In the genomic region with DNA sequence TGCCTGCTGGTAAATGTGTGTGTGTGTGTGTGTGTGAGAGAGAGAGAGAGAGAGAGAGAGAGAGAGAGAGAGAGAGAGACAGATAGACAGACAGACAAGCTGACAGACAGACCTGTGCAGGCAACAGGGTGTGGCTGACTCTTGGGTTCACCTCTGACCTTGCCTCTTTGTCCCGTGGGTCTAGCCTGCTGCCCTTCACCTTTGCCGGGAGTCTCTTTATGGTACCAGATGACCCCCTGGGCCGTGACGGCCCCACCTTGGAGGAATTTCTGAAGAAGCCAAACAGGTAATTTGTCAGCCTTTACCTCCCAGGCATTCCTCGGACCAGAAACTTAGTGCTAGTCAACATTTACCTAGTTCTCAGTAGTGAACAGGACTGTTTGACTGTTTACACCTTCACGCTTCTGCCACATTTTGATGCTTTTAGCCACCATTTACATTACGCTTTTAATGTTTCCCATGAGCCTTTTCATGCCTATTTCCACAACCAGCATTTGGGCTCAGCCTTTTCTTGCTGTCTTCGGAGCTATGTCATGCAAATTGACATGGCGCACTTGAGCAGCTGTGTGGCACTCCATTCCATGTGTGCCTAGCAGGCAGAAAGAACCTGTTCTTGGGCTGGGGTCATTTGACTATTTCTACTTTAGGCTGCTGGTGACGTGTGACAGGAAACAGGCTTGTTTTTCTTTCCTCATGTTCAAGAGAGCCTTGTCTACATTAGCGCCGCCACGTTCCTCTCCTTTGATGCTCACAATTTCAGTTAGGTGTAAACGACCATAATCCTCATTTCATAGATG, we compare ENCODE assay signal across 27 mouse cellular contexts. TPM values are rescaled to one million over a fixed set of nuclear protein-coding genes. Genes with fewer than 3 reads are reported as not detected.
A peak's percentile ranks its signal among the peaks of the same experiment; 100 is the strongest.
DNase-seq lines count a peak whose midpoint lies in the region; ATAC-seq and TF ChIP-seq lines count a peak whose summit lies in the region.
"Had no signal": no experiment of that assay in that cellular context is flagged by ENCODE, and none has a peak within 500 bp of the region (broad histone marks: within the 10 kb centered on the region; RNA-seq: fewer than 3 reads in every experiment).

No protein-coding gene starts in this region.

- H3K36me3 ChIP-seq in midbrain, embryonic 11.5 days (ENCODE audit: control insufficient read depth, insufficient read depth, low read length) = peaks cover 35% of the 10 kb centered on the region
- peaks cover 42% of the 10 kb centered on the region for H3K36me3 ChIP-seq in midbrain, embryonic 16.5 days (ENCODE audit: control insufficient read depth, insufficient read depth, low read length)
- H3K36me3 ChIP-seq in kidney, adult 2 months (ENCODE audit: control insufficient read depth, insufficient read depth, low read length) = no peaks in the 10 kb centered on the region

- TF ChIP-seq POLR2A in kidney, adult 2 months (IDR thresholded peaks at IDR 0.05; ENCODE audit: low read depth, low read length) = no peak

- no peaks in the 10 kb centered on the region for H3K9me3 ChIP-seq in midbrain, embryonic 11.5 days (ENCODE audit: control insufficient read depth, low read length)
- no peaks in the 10 kb centered on the region for H3K9me3 ChIP-seq in midbrain, embryonic 16.5 days (replicated peaks; ENCODE audit: control insufficient read depth, low read length, poor library complexity, severe bottlenecking)
- H3K9me3 ChIP-seq: embryonic facial prominence, embryonic 12.5 days; embryonic facial prominence, embryonic 15.5 days; forebrain, embryonic 12.5 days; heart, embryonic 10.5 days; hindbrain, embryonic 13.5 days had no signal

- no peak for ATAC-seq in midbrain, embryonic 11.5 days (ENCODE audit: low FRiP score)
- no peak for ATAC-seq in midbrain, embryonic 16.5 days
- ATAC-seq: forebrain, embryonic 16.5 days; hindbrain, postnatal 0 days; inflammation-experienced regulatory T-cells, adult 6 months; intestine, embryonic 16.5 days had no signal

- no peak overlapping the region for H3K4me3 ChIP-seq in midbrain, embryonic 11.5 days (ENCODE audit: low read depth, low read length)
- H3K4me3 ChIP-seq in midbrain, embryonic 16.5 days (ENCODE audit: low read depth, low read length) = no peak overlapping the region
- no peak overlapping the region for H3K4me3 ChIP-seq in kidney, adult 2 months (ENCODE audit: insufficient read depth, low read depth, low read length)
- H3K4me3 ChIP-seq: embryonic facial prominence, embryonic 12.5 days; embryonic facial prominence, embryonic 15.5 days; forebrain, embryonic 12.5 days; heart, adult 2 months; heart, embryonic 10.5 days; hindbrain, embryonic 13.5 days had no signal

- DNase-seq in cerebellum, adult 9-10 months = peak; percentile 8
- DNase-seq in cerebellum, adult 18-20 months = no peak
- peak; percentile 17 for DNase-seq in midbrain, embryonic 11.5 days (ENCODE audit: low spot score, missing footprints)
- DNase-seq in ES-CJ7 (ENCODE audit: low read depth, low spot score) (peak; percentile 78), ZHBTc4 (ENCODE audit: low read depth, low spot score) (peak; percentile 80)
- no peak for DNase-seq in kidney, adult 2 months
- DNase-seq in ovary, postnatal 36 days (ENCODE audit: low spot score) = no peak
- DNase-seq: adrenal gland, adult 2 months; adrenal gland, postnatal 25 days; B cell, adult 2 months; cerebellum, adult 11-12 months; cerebellum, adult 9-11 months; cerebellum, postnatal 25 days; gastrocnemius, postnatal 10 days; gastrocnemius, postnatal 36 days; heart, adult 2 months; kidney, adult 18-20 months had no signal

- 91% methylated on average over 14 of the region's 14 CpGs for WGBS in midbrain, embryonic 11.5 days
- WGBS in midbrain, embryonic 16.5 days = 90% methylated on average over 14 of the region's 14 CpGs
- WGBS in kidney, adult 2 months = 85% methylated on average over 14 of the region's 14 CpGs

- H3K4me1 ChIP-seq in midbrain, embryonic 11.5 days (ENCODE audit: control insufficient read depth, insufficient read depth, low read length) = no peaks in the 10 kb centered on the region
- peaks cover 2% of the 10 kb centered on the region; the same call in 1 of the 2 replicates for H3K4me1 ChIP-seq in midbrain, embryonic 16.5 days (ENCODE audit: control insufficient read depth, insufficient read depth, low read length)
- no peaks in the 10 kb centered on the region for H3K4me1 ChIP-seq in kidney, adult 2 months (ENCODE audit: control insufficient read depth, insufficient read depth, low read length)

- H3K4me2 ChIP-seq in midbrain, embryonic 11.5 days = no peak overlapping the region
- H3K4me2 ChIP-seq in midbrain, embryonic 16.5 days (ENCODE audit: low read length) = no peak overlapping the region
- H3K4me2 ChIP-seq: embryonic facial prominence, embryonic 12.5 days; embryonic facial prominence, embryonic 15.5 days; forebrain, embryonic 12.5 days; hindbrain, embryonic 13.5 days had no signal

- H3K27ac ChIP-seq in midbrain, embryonic 11.5 days (ENCODE audit: low read depth, low read length) = no peak overlapping the region
- no peak overlapping the region for H3K27ac ChIP-seq in midbrain, embryonic 16.5 days (ENCODE audit: low read length)
- H3K27ac ChIP-seq in kidney, adult 2 months (ENCODE audit: insufficient read depth, low read depth, low read length) = no peak overlapping the region
- H3K27ac ChIP-seq: embryonic facial prominence, embryonic 12.5 days; embryonic facial prominence, embryonic 15.5 days; forebrain, embryonic 12.5 days; heart, adult 2 months; heart, embryonic 10.5 days; hindbrain, embryonic 13.5 days; hindbrain, postnatal 0 days had no signal

- no peaks in the 10 kb centered on the region for H3K27me3 ChIP-seq in midbrain, embryonic 11.5 days (ENCODE audit: control insufficient read depth, insufficient read depth, low read length)
- H3K27me3 ChIP-seq in midbrain, embryonic 16.5 days (ENCODE audit: control insufficient read depth, insufficient read depth, low read depth, low read length) = no peaks in the 10 kb centered on the region
- H3K27me3 ChIP-seq in kidney, adult 2 months (replicated peaks; ENCODE audit: control insufficient read depth, insufficient read depth, low read length) = no peaks in the 10 kb centered on the region
- H3K27me3 ChIP-seq: embryonic facial prominence, embryonic 12.5 days; embryonic facial prominence, embryonic 15.5 days; forebrain, embryonic 12.5 days; hindbrain, embryonic 13.5 days had no signal

- no peak for TF ChIP-seq CTCF in kidney, adult 2 months (conservative IDR thresholded peaks at IDR 0.05; ENCODE audit: insufficient read depth, insufficient read length, low read depth, low read length)

- H3K9ac ChIP-seq in midbrain, embryonic 11.5 days (ENCODE audit: low read length) = no peak overlapping the region
- no peak overlapping the region for H3K9ac ChIP-seq in midbrain, embryonic 16.5 days (ENCODE audit: low read depth, low read length)
- H3K9ac ChIP-seq: embryonic facial prominence, embryonic 12.5 days; embryonic facial prominence, embryonic 15.5 days; forebrain, embryonic 12.5 days; hindbrain, embryonic 13.5 days had no signal

RNA-seq across cellular contexts. Expression of a gene that starts 14.6 kb away (rescaled TPM):
- 10.7 and 12.0 TPM in 2 replicates for polyA plus RNA-seq in midbrain, embryonic 11.5 days (2014; fragmentation: Nextera tagmentation; extraction: Ambion mirVana)
- 11.0 and 11.9 TPM in 2 replicates for polyA plus RNA-seq in midbrain, embryonic 16.5 days (2015; fragmentation: Nextera tagmentation; extraction: Ambion mirVana)
- polyA plus RNA-seq in kidney, adult 2 months (2012; rRNA removed) = 6.6 and 7.6 TPM in 2 replicates

RNA-seq across cellular contexts. Expression of a gene that starts 15.8 kb away (rescaled TPM):
- polyA plus RNA-seq in midbrain, embryonic 11.5 days (2014; fragmentation: Nextera tagmentation; extraction: Ambion mirVana) = 0.03 and 0.23 TPM in 2 replicates
- 0.15 and 0.20 TPM in 2 replicates for polyA plus RNA-seq in midbrain, embryonic 16.5 days (2015; fragmentation: Nextera tagmentation; extraction: Ambion mirVana)
- 0.08 and 0.13 TPM in 2 replicates for polyA plus RNA-seq in kidney, adult 2 months (2012; rRNA removed)

RNA-seq across cellular contexts. Expression of a gene that starts 16.3 kb away (rescaled TPM):
- polyA plus RNA-seq in midbrain, embryonic 11.5 days (2014; fragmentation: Nextera tagmentation; extraction: Ambion mirVana) = 8.5 and 8.7 TPM in 2 replicates
- 10.4 and 10.5 TPM in 2 replicates for polyA plus RNA-seq in midbrain, embryonic 16.5 days (2015; fragmentation: Nextera tagmentation; extraction: Ambion mirVana)
- polyA plus RNA-seq in kidney, adult 2 months (2012; rRNA removed) = 11.1 and 11.9 TPM in 2 replicates

RNA-seq across cellular contexts. Expression of a gene that starts 31.7 kb away (rescaled TPM):
- 25.0 and 27.8 TPM in 2 replicates for polyA plus RNA-seq in midbrain, embryonic 11.5 days (2014; fragmentation: Nextera tagmentation; extraction: Ambion mirVana)
- 160 and 180 TPM in 2 replicates for polyA plus RNA-seq in midbrain, embryonic 16.5 days (2015; fragmentation: Nextera tagmentation; extraction: Ambion mirVana)
- polyA plus RNA-seq in kidney, adult 2 months (2012; rRNA removed) = 132 and 133 TPM in 2 replicates

RNA-seq across cellular contexts. Expression of a gene that starts 45.5 kb away (rescaled TPM):
- 9.9 and 11.5 TPM in 2 replicates for polyA plus RNA-seq in midbrain, embryonic 11.5 days (2014; fragmentation: Nextera tagmentation; extraction: Ambion mirVana)
- 6.7 and 7.0 TPM in 2 replicates for polyA plus RNA-seq in midbrain, embryonic 16.5 days (2015; fragmentation: Nextera tagmentation; extraction: Ambion mirVana)
- polyA plus RNA-seq in kidney, adult 2 months (2012; rRNA removed) = 4.3 and 5.0 TPM in 2 replicates
- polyA plus RNA-seq: inflammation-experienced regulatory T-cells, adult 6 months had no signal

Comparison
In these comparisons a context has a peak if more than half of its experiments do, and no peak if none do; other contexts are left out.
1. DNase-seq: peak in cerebellum, adult 9-10 months (single experiment), midbrain, embryonic 11.5 days (single experiment), ES-CJ7 (single experiment) and ZHBTc4 (single experiment); none in cerebellum, adult 18-20 months (0 of 2), kidney, adult 2 months (single experiment) and ovary, postnatal 36 days (single experiment).